10 mouse cellular contexts compared by ENCODE assay signal in the genomic region with DNA sequence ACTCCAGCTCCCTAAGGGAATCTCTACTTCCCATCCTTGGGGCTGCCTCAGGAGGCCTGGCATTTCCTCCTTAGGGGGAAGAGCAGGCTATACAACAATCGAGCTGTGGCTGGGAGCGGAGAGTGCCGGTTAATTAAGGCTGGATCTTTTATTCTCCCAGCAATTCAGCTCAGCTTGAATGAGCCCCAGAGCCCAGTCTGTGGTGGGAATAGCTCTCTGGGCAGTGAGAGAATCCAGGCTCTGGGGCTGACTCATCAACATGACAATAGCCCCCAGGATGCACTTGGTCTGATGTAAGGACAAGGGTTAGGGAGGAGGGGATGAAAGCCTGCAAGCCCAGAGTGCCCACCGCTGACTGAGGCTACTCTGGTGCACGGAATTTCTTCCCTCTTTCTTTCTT.
DNase-seq lines count a peak whose midpoint lies in the region; ATAC-seq lines count a peak whose summit lies in the region.
"Had no signal": no experiment of that assay in that cellular context is flagged by ENCODE, and none has a peak within 500 bp of the region (broad histone marks: within the 10 kb centered on the region; RNA-seq: fewer than 3 reads in every experiment).

No protein-coding gene starts in this region.

- peak overlapping the region; percentile 21; the same call in 1 of the 2 replicates for H3K27ac ChIP-seq in limb, embryonic 10.5 days
- H3K27ac ChIP-seq: lung, embryonic 15.5 days had no signal

- no peak overlapping the region for H3K4me3 ChIP-seq in limb, embryonic 10.5 days
- H3K4me3 ChIP-seq: lung, embryonic 15.5 days had no signal

- peak; percentile 18 for DNase-seq in layer of hippocampus, adult 11-12 months (ENCODE audit: low spot score)
- no peak for DNase-seq in layer of hippocampus, postnatal 25 days (ENCODE audit: extremely low spot score in 1 of 2, low spot score in 1 of 2)
- peak; percentile 14 to 31 for DNase-seq in frontal cortex, adult 2 months (ENCODE audit: extremely low spot score in 1 of 2, low spot score in 1 of 2)
- no peak for DNase-seq in limb, embryonic 10.5 days (ENCODE audit: low spot score)
- DNase-seq in right cerebral cortex, postnatal 36 days (ENCODE audit: low spot score in 2 of 2) = peak; percentile 2 to 3
- DNase-seq in lung, postnatal 4 days = no peak
- DNase-seq in cerebellum, adult 8-10 months = no peak
- DNase-seq: gastrocnemius, postnatal 10 days had no signal

- peaks cover 14% of the 10 kb centered on the region for H3K4me1 ChIP-seq in limb, embryonic 10.5 days
- H3K4me1 ChIP-seq: lung, embryonic 15.5 days had no signal

- 14% methylated on average over 5 of the region's 5 CpGs for WGBS in limb, embryonic 10.5 days

- H3K27me3 ChIP-seq in limb, embryonic 10.5 days (ENCODE audit: low read depth, poor library complexity, severe bottlenecking) = 0 out of 2 replicates have a peak, but pooled peaks cover 4% of the 10 kb centered on the region
- H3K27me3 ChIP-seq: lung, embryonic 15.5 days had no signal

- no peaks in the 10 kb centered on the region for H3K36me3 ChIP-seq in limb, embryonic 10.5 days
- H3K36me3 ChIP-seq: lung, embryonic 15.5 days had no signal

- no peaks in the 10 kb centered on the region for H3K9me3 ChIP-seq in limb, embryonic 10.5 days (replicated peaks)
- H3K9me3 ChIP-seq: lung, embryonic 15.5 days had no signal

- ATAC-seq in erythroblast, adult 5-6 weeks (replicated peaks; ENCODE audit: low FRiP score, poor library complexity, severe bottlenecking) = no peak

Comparison
In these comparisons a context has a peak if more than half of its experiments do, and no peak if none do; other contexts are left out.
1. DNase-seq: peak in layer of hippocampus, adult 11-12 months (single experiment), frontal cortex, adult 2 months (2 of 2) and right cerebral cortex, postnatal 36 days (2 of 2); none in layer of hippocampus, postnatal 25 days (0 of 2), limb, embryonic 10.5 days (single experiment), lung, postnatal 4 days (0 of 2) and cerebellum, adult 8-10 months (single experiment).